Mouse (Mus musculus): ENCODE measurements around the gene Fcgrt. TPM values are rescaled to one million over a fixed set of nuclear protein-coding genes. Genes with fewer than 3 reads are reported as not detected.

Fcgrt gene
- polyA plus RNA-seq, 1 experiment from 2014 or later = 14.1 TPM

DNA sequence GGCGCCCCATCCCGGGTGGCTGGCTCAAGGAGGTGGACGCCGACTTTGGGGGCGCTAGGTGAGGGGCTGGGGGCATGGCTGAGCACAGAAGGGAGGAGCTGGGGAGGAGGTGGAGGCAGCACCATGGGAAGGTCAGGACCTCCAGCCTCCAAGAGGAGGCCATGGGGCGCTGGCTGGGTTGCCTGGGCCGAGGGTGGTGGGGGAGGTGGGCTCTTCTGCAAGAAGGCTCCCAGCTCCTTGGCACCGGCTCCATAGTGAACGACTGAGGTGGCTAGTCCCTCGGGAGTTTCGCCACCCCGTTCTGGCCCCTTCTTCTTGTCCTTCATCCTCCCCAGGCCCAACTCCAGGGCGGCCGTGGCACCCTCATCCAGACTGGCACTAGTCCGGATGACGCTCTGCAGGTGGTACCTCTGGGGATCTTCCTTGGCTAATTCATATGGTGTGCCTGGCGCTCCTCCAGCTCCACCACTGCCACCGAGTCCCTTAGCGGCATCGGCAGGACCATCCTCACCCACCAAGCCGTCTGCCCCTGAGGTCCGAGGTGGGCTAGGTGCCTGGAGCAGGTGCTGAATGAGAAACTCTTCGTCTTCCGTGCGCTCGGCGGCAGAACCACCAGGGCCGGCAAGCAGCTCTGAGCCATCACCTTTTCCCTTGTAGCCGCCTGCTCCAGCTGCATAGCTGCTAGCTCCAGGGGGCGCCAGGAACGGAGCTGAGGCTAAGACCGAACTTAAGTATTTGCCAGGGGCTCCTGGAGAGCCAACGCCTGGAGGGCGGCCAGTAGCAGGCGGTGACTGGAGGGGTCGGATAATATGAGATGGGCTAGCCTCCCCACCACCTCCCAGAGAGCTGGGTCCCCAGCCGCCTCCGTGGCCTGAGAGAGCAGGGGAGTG lies 55.4 kb downstream of the Fcgrt start:
- no peak overlapping the region for H3K27ac ChIP-seq
- H3K4me3 ChIP-seq = no peak overlapping the region
- H3K9me3 ChIP-seq = no peaks in the 10 kb centered on the region
- H3K27me3 ChIP-seq (replicated peaks) = no peaks in the 10 kb centered on the region
- H3K36me3 ChIP-seq = peaks cover 76% of the 10 kb centered on the region
- no peak for ATAC-seq (ENCODE audit: low FRiP score, low read depth)
- H3K9ac ChIP-seq = no peak overlapping the region
- peaks cover 20% of the 10 kb centered on the region for H3K4me1 ChIP-seq
- 94% methylated on average over 38 of the region's 38 CpGs for WGBS
- H3K4me2 ChIP-seq (replicated peaks) = no peak overlapping the region

DNA sequence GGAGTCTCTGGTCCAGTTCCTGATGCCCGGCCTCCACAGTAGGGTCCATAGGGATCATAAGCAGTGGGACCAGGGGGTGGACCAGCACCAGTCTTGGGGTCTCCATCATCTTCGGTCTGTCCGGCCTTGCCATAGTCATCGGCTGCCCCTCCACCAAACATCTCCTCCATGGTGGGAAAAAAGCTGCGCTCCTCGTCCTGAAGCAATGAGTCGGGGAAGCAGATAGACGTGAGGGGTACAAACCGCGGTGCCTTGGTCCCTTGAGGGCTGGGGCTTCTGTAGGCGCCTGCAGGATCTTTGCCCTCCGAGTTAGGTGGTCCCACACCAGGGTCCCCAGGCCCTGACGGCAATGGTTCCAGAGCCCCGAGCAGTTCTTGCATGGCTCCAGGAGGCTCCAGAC lies 56.2 kb downstream of the Fcgrt start:
- no peak for ATAC-seq (ENCODE audit: low FRiP score, low read depth)
- Histone ChIP-seq H3K36me3 (peaks cover 84% of the 10 kb centered on the region), H3K9me3 (no peaks in the 10 kb centered on the region), H3K9ac (no peak overlapping the region), H3K4me1 (peaks cover 20% of the 10 kb centered on the region), H3K27ac (no peak overlapping the region), H3K4me3 (no peak overlapping the region), H3K4me2 (replicated peaks) (no peak overlapping the region), H3K27me3 (replicated peaks) (no peaks in the 10 kb centered on the region)
- 97% methylated on average over 14 of the region's 14 CpGs for WGBS

DNA sequence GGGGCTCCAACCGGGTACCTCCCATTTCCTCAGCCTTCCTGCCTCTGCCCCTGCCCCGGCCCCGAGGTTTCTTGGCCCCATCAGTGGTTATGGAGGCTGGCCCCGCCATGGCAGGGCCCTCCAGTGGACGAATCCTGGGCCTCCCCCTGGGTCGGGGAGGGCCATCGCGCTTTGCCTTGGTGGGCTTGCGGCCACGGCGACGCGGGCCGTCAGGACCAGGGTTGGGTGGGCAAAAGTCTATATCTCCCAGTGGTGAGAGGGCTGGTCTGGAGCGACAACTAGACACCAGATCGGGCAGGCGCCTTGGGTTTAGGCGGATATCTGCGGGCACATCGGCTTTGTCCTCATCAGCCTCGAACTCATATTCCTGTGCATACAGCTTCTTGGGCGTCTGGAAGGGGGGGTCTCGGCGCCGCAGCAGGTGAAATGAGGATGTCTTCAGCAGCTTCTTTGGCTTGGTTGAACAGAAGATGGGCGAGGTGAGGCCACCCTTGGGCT lies 56.7 kb downstream of the Fcgrt start:
- no peak overlapping the region for H3K27ac ChIP-seq
- ATAC-seq (ENCODE audit: low FRiP score, low read depth) = no peak
- 95% methylated on average over 26 of the region's 26 CpGs for WGBS
- no peak overlapping the region for H3K4me3 ChIP-seq
- H3K27me3 ChIP-seq (replicated peaks) = no peaks in the 10 kb centered on the region
- no peaks in the 10 kb centered on the region for H3K9me3 ChIP-seq
- peaks cover 18% of the 10 kb centered on the region for H3K4me1 ChIP-seq
- no peak overlapping the region for H3K4me2 ChIP-seq (replicated peaks)
- peaks cover 89% of the 10 kb centered on the region for H3K36me3 ChIP-seq
- H3K9ac ChIP-seq = 0 out of 2 replicates have a peak overlapping the region, but pooled peaks have one; percentile 13

DNA sequence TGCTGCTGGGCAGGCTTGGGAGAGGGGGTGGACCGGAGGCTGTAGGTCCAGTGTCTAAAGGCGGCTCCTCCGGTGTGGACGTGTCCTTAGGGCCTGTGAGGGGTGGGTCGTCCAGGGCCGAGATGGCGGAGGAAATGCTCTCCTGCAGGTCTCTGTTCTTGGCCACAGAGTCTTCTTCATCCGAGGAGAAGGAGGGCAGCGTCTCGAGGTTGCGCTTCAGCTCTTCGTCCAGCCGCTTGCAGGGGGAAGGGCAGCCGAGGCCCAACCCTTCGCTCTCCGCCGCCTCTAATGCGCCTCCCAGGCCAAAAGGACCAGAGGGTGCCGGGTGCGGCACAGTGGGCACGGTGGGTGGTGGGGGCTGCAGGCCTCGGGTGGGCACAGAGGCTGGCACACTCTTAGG lies 57.9 kb downstream of the Fcgrt start:
- no peaks in the 10 kb centered on the region for H3K9me3 ChIP-seq
- H3K4me3 ChIP-seq = no peak overlapping the region
- ATAC-seq (ENCODE audit: low FRiP score, low read depth) = no peak
- H3K4me1 ChIP-seq = peaks cover 8% of the 10 kb centered on the region
- H3K4me2 ChIP-seq (replicated peaks) = no peak overlapping the region
- no peaks in the 10 kb centered on the region for H3K27me3 ChIP-seq (replicated peaks)
- H3K9ac ChIP-seq = no peak overlapping the region
- 95% methylated on average over 22 of the region's 22 CpGs for WGBS
- H3K27ac ChIP-seq = no peak overlapping the region
- H3K36me3 ChIP-seq = peaks cover 100% of the 10 kb centered on the region

DNA sequence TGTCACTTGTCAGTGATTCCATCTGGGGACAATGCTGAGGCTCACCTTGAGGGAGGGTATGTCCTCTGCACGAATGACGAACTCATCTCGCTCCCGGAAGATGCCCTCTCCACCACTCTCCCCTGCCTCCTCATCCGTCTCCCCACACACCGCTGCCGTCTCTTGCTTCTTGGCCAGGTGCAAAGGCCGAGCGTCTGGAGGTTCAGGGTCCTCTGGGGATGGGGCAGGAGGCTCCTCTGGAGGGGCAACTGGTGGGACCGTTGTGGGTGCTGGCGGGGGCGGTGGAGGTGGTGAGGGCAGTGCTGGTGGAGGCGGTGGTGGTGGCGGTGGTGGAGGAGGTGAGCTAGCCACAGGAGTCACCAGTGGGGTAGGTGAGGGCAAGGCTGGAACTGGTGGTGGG lies 60.3 kb downstream of the Fcgrt start:
- Histone ChIP-seq H3K9ac (no peak overlapping the region), H3K27me3 (replicated peaks) (no peaks in the 10 kb centered on the region), H3K9me3 (no peaks in the 10 kb centered on the region), H3K36me3 (peaks cover 99% of the 10 kb centered on the region), H3K27ac (no peak overlapping the region), H3K4me1 (no peaks in the 10 kb centered on the region), H3K4me3 (no peak overlapping the region), H3K4me2 (replicated peaks) (no peak overlapping the region)
- ATAC-seq (ENCODE audit: low FRiP score, low read depth) = no peak
- 97% methylated on average over 14 of the region's 14 CpGs for WGBS

MicroRNAs encoded within 50 kb of the gene (microRNA counts, 519-probe panel; counts per million panel counts)
- 3,284 counts per million, percentile 72 among the panel's probes with 10 or more counts for microRNA mmu-miR-150

Small RNA genes lying within 50 kb of the gene (microRNA-seq; reads per million reads assigned to microRNA genes)
- gene Mir150 (17.0 reads per million, percentile 28 among the genes with 10 or more reads in this experiment), gene Mir5121 (16.6 reads per million, percentile 28 among the genes with 10 or more reads in this experiment)

Other genes with a start within 250 kb of the Fcgrt start
- gene Pnkp, start 246.7 kb downstream of the Fcgrt start, polyA plus RNA-seq (2016; fragmentation: Nextera tagmentation; extraction: Ambion mirVana) = 32.3 and 39.3 TPM in 2 replicates
- 630 and 637 TPM in 2 replicates for gene Ptov1, start 234.1 kb downstream of the Fcgrt start, polyA plus RNA-seq (2016; fragmentation: Nextera tagmentation; extraction: Ambion mirVana)
- gene Med25, start 211.1 kb downstream of the Fcgrt start, polyA plus RNA-seq (2016; fragmentation: Nextera tagmentation; extraction: Ambion mirVana) = 156 and 158 TPM in 2 replicates
- gene Fuz, start 207.8 kb downstream of the Fcgrt start, polyA plus RNA-seq (2016; fragmentation: Nextera tagmentation; extraction: Ambion mirVana) = 17.7 and 19.1 TPM in 2 replicates
- 97.9 and 100 TPM in 2 replicates for gene Ap2a1, start 174.4 kb downstream of the Fcgrt start, polyA plus RNA-seq (2016; fragmentation: Nextera tagmentation; extraction: Ambion mirVana)
- gene Tsks, start 160.6 kb downstream of the Fcgrt start, polyA plus RNA-seq (2016; fragmentation: Nextera tagmentation; extraction: Ambion mirVana) = 0.14 TPM in 1 of 2 replicates, not detected in the other
- 39.7 and 44.1 TPM in 2 replicates for gene Cpt1c, start 129.0 kb downstream of the Fcgrt start, polyA plus RNA-seq (2016; fragmentation: Nextera tagmentation; extraction: Ambion mirVana)
- 595 and 646 TPM in 2 replicates for gene Prmt1, start 117.3 kb downstream of the Fcgrt start, polyA plus RNA-seq (2016; fragmentation: Nextera tagmentation; extraction: Ambion mirVana)
- 71.0 and 73.4 TPM in 2 replicates for gene Irf3, start 106.2 kb downstream of the Fcgrt start, polyA plus RNA-seq (2016; fragmentation: Nextera tagmentation; extraction: Ambion mirVana)
- gene Bcl2l12, start 105.1 kb downstream of the Fcgrt start, polyA plus RNA-seq (2016; fragmentation: Nextera tagmentation; extraction: Ambion mirVana) = 41.1 and 42.9 TPM in 2 replicates
- gene Scaf1, start 87.5 kb downstream of the Fcgrt start, polyA plus RNA-seq (2016; fragmentation: Nextera tagmentation; extraction: Ambion mirVana) = 47.2 and 47.3 TPM in 2 replicates
- gene Rras, start 85.9 kb downstream of the Fcgrt start, polyA plus RNA-seq (2016; fragmentation: Nextera tagmentation; extraction: Ambion mirVana) = 16.8 and 18.4 TPM in 2 replicates
- 11.8 and 14.0 TPM in 2 replicates for gene Prr12, start 51.0 kb downstream of the Fcgrt start, polyA plus RNA-seq (2016; fragmentation: Nextera tagmentation; extraction: Ambion mirVana)
- 56.5 and 63.0 TPM in 2 replicates for gene Nosip, start 41.4 kb downstream of the Fcgrt start, polyA plus RNA-seq (2016; fragmentation: Nextera tagmentation; extraction: Ambion mirVana)
- 15.2 and 17.9 TPM in 2 replicates for gene Prrg2, start 41.2 kb downstream of the Fcgrt start, polyA plus RNA-seq (2016; fragmentation: Nextera tagmentation; extraction: Ambion mirVana)
- gene Rcn3, start 11.6 kb downstream of the Fcgrt start, polyA plus RNA-seq (2016; fragmentation: Nextera tagmentation; extraction: Ambion mirVana) = 125 and 139 TPM in 2 replicates
- 1,089 and 1,117 TPM in 2 replicates for gene Rps11, start 20.6 kb upstream of the Fcgrt start, polyA plus RNA-seq (2016; fragmentation: Nextera tagmentation; extraction: Ambion mirVana)
- 974 and 1,017 TPM in 2 replicates for gene Rpl13a, start 24.9 kb upstream of the Fcgrt start, polyA plus RNA-seq (2016; fragmentation: Nextera tagmentation; extraction: Ambion mirVana)
- gene Gm45713, start 32.4 kb upstream of the Fcgrt start, polyA plus RNA-seq (2016; fragmentation: Nextera tagmentation; extraction: Ambion mirVana) = not detected in 2 replicates
- 1.0 and 1.3 TPM in 2 replicates for gene Flt3l, start 32.6 kb upstream of the Fcgrt start, polyA plus RNA-seq (2016; fragmentation: Nextera tagmentation; extraction: Ambion mirVana)
- gene Pih1d1, start 50.5 kb upstream of the Fcgrt start, polyA plus RNA-seq (2016; fragmentation: Nextera tagmentation; extraction: Ambion mirVana) = 90.2 and 94.0 TPM in 2 replicates
- gene Aldh16a1, start 50.7 kb upstream of the Fcgrt start, polyA plus RNA-seq (2016; fragmentation: Nextera tagmentation; extraction: Ambion mirVana) = 37.8 and 42.4 TPM in 2 replicates
- 2.0 and 2.6 TPM in 2 replicates for gene Slc17a7, start 60.1 kb upstream of the Fcgrt start, polyA plus RNA-seq (2016; fragmentation: Nextera tagmentation; extraction: Ambion mirVana)
- not detected in 2 replicates for gene Gfy, start 75.7 kb upstream of the Fcgrt start, polyA plus RNA-seq (2016; fragmentation: Nextera tagmentation; extraction: Ambion mirVana)
- not detected in 2 replicates for gene Pth2, start 77.1 kb upstream of the Fcgrt start, polyA plus RNA-seq (2016; fragmentation: Nextera tagmentation; extraction: Ambion mirVana)
- 0.42 and 0.74 TPM in 2 replicates for gene Ccdc155, start 101.0 kb upstream of the Fcgrt start, polyA plus RNA-seq (2016; fragmentation: Nextera tagmentation; extraction: Ambion mirVana)
- gene Dkkl1, start 108.3 kb upstream of the Fcgrt start, polyA plus RNA-seq (2016; fragmentation: Nextera tagmentation; extraction: Ambion mirVana) = 7.5 and 7.6 TPM in 2 replicates
- gene Tead2, start 111.9 kb upstream of the Fcgrt start, polyA plus RNA-seq (2016; fragmentation: Nextera tagmentation; extraction: Ambion mirVana) = 173 and 178 TPM in 2 replicates
- gene Cd37, start 135.3 kb upstream of the Fcgrt start, polyA plus RNA-seq (2016; fragmentation: Nextera tagmentation; extraction: Ambion mirVana) = 1.1 and 1.2 TPM in 2 replicates
- 0.20 TPM in 1 of 2 replicates, not detected in the other for gene Slc6a16, start 137.2 kb upstream of the Fcgrt start, polyA plus RNA-seq (2016; fragmentation: Nextera tagmentation; extraction: Ambion mirVana)
- gene Slc6a21, start 173.7 kb upstream of the Fcgrt start, polyA plus RNA-seq (2016; fragmentation: Nextera tagmentation; extraction: Ambion mirVana) = not detected in 2 replicates
- 9.6 and 11.0 TPM in 2 replicates for gene Trpm4, start 229.9 kb upstream of the Fcgrt start, polyA plus RNA-seq (2016; fragmentation: Nextera tagmentation; extraction: Ambion mirVana)
- 0.46 and 0.77 TPM in 2 replicates for gene Hrc, start 231.4 kb upstream of the Fcgrt start, polyA plus RNA-seq (2016; fragmentation: Nextera tagmentation; extraction: Ambion mirVana)

Measured in neural tube, embryonic 12.5 days (tissue).